Mouse (Mus musculus) small intestine, adult 2 months (tissue): ENCODE measurements around the gene Ppm1h.

ENCODE experiments used
- CTCF ChIP-seq: fragments of 200-500 bp; IDR thresholded peaks from 2 replicates; pipeline ENCODE4 v1.5.1; 2012; ENCODE audit warnings: low read depth, mild to moderate bottlenecking, control low read depth, inconsistent platforms, low read length, moderate library complexity, mixed read lengths; ENCODE audit not compliant: insufficient replicate concordance, insufficient read length; ENCODE audit errors: extremely low read depth
- POLR2A ChIP-seq: fragments of 200-500 bp; IDR thresholded peaks from 2 replicates; pipeline ENCODE4 v1.6.1; 2012; ENCODE audit warnings: low read depth, mild to moderate bottlenecking, control low read depth, inconsistent platforms, low read length, moderate library complexity

- no peak for TF ChIP-seq POLR2A
- TF ChIP-seq CTCF = no peak
Measured at GRCm38 (mm10) chr10:122988372-122988771, 309.8 kb downstream of the Ppm1h start.
